Mouse (Mus musculus) forebrain, postnatal 0 days (tissue): ENCODE measurements around the gene Tmem8. TPM values are rescaled to one million over a fixed set of nuclear protein-coding genes. Genes with fewer than 3 reads are reported as not detected.

Experiments
- ATAC-seq: fragments of 200-750 bp; cut with Nextera tagmentation; 2 replicates; pipeline ENCODE4 v1.8.0; 2017; ENCODE audit warnings: mild to moderate bottlenecking, moderate library complexity
- DNase-seq: peaks from one replicate; pipeline ENCODE4 v3.0.0-alpha.2; 2015
- H3K27ac ChIP-seq: fragments of 300-500 bp; sonication (generic); 2 replicates; pipeline ENCODE4 v1.5.1; 2014; ENCODE audit warnings: low read depth, mild to moderate bottlenecking, antibody characterized with exemption, low read length, moderate library complexity, mixed read lengths
- H3K27me3 ChIP-seq: fragments of 300-500 bp; sonication (generic); 2 replicates; pipeline ENCODE4 v1.6.1; 2014; ENCODE audit warnings: mild to moderate bottlenecking, low read length, mixed read lengths; ENCODE audit not compliant: insufficient read depth
- H3K36me3 ChIP-seq: fragments of 300-500 bp; sonication (generic); 2 replicates; pipeline ENCODE4 v1.6.1; 2014; ENCODE audit warnings: mild to moderate bottlenecking, moderate library complexity; ENCODE audit not compliant: insufficient read depth
- H3K4me1 ChIP-seq: fragments of 300-500 bp; sonication (generic); 2 replicates; pipeline ENCODE4 v1.6.1; 2014; ENCODE audit warnings: antibody characterized with exemption; ENCODE audit not compliant: insufficient read depth
- H3K4me2 ChIP-seq: fragments of 300-500 bp; sonication (generic); 2 replicates; pipeline ENCODE4 v1.6.1; 2014; ENCODE audit warnings: low read depth, mild to moderate bottlenecking, moderate library complexity
- H3K4me3 ChIP-seq: fragments of 300-500 bp; sonication (generic); 2 replicates; pipeline ENCODE4 v1.5.1; 2014; ENCODE audit warnings: low read depth, low read length, mixed read lengths
- H3K9ac ChIP-seq: fragments of 300-500 bp; sonication (generic); 2 replicates; pipeline ENCODE4 v1.6.1; 2014; ENCODE audit warnings: mild to moderate bottlenecking
- H3K9me3 ChIP-seq: fragments of 300-500 bp; sonication (generic); 2 replicates; pipeline ENCODE4 v1.6.1; 2016; ENCODE audit warnings: low read length
- CTCF ChIP-seq: sonication (generic); IDR thresholded peaks from 2 replicates; pipeline ENCODE4 v1.5.1; 2016; ENCODE audit warnings: antibody characterized with exemption, control low read depth, low read depth
- WGBS: fragments of 180-500 bp; shearing (Covaris S2); extraction: QIAGEN DNeasy Blood & Tissue Kit; methylation state at CpG from one replicate; pipeline ENCODE4 v1.1.7; 2014; 5-methylcytosine and 5-hydroxymethylcytosine counted together
- polyA plus RNA-seq: library from polyadenylated mRNA; unstranded; fragments of >200 nt; fragmentation: Nextera tagmentation; extraction: Ambion mirVana; gene quantifications from 2 replicates; pipeline ENCODE4 v1.2.1, GENCODE M21; 2015
- total RNA-seq: library from RNA; depleted of rRNA; stranded (reverse); fragments of >200 nt; gene quantifications from 2 replicates; pipeline ENCODE4 v1.2.3, GENCODE M21; 2014

Tmem8 gene
- total and polyA plus RNA-seq, 2 experiments from 2014 or later: 2.5 to 4.3 TPM

DNA sequence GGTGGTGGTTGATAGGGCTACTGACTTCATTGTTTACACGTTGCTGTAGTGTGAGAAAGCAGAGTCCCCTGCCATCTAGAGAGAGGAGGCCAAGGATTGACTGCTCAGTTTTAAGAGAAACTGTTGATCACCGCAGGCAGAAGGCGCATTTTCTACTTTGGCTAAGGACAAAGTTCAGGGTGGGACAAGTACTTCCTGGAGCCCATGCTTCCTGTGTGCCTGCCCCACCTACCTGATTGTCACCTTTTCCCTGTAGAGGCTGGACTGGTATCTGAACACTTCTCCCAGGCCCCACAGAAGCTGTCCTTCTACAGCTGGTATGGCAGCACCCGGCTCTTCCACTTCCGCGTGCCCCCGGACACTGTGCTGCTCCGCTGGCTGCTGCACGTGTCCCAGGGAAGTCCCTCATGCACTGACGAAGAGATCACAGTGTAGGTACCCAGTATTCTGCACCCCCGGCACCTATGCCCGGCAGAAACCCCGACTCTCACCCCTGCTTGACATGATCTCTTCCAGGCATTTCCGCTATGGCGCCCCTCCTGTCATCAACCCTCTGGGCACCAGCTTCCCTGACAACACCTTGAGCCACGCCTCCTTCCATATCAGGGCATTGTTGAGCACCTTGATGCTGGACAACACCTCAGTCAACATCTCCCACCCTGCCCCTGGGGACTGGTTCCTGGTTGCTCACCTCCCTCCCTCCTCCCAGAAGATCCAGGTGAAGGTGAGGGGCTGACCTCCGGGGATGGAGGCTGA lies 3.6 kb downstream of the Tmem8 start:
- H3K9ac ChIP-seq: no peak overlapping the region

DNA sequence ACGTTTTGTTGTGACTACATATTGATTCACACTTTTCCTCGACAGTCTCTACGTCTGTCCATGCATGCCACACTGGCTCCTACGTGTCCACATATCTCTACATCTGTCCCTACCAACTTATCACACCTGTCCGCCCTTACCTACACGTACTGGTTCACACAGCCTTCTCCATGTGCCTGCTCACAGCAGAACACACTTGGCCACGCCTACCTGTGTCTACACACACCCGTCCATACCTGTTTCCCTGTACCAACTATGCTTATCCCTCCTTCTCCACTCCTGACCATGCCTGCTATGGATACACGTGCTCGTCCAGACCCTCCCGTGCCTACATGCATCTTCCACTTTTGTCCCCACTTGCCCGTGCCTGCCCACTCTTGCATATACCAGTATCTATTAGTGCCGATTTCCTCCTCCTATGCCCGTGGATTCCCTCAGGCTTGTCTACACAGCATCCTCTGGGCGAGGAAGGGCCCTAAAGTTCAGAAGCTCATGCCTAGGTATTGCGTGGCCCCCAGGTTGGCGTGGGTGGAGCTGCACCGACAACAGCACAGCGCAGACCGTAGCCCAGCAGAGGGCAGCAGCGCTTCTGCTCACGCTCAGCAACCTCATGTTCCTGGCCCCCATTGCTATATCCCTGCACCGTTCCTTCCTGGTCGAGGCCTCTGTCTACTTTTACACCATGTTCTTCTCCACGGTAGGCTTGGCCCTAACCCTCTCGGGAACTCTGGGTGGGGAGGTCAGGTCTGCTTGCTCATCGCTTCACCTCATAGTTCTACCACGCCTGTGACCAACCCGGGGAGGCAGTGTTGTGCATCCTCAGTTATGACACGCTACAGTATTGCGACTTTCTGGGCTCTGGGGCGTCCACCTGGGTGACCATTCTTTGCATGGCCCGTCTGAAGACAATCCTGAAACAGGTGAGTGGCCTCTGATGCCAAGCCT lies 6.9 kb downstream of the Tmem8 start:
- H3K4me2 ChIP-seq: no peak overlapping the region
- DNase-seq (peak; percentile 57), ATAC-seq (0 out of 2 replicates have a peak, but pooled peaks have one; percentile 30)

More for the DNA sequence above, 3.6 kb downstream of the Tmem8 start:
- Histone ChIP-seq H3K9me3 (no peaks in the 10 kb centered on the region), H3K4me2 (no peak overlapping the region), H3K4me3 (no peak overlapping the region), H3K27me3 (peaks cover 14% of the 10 kb centered on the region), H3K27ac (no peak overlapping the region), H3K4me1 (peaks cover 6% of the 10 kb centered on the region; the same call in 1 of the 2 replicates), H3K36me3 (no peaks in the 10 kb centered on the region)
- DNase-seq (no peak), ATAC-seq (no peak)
- TF ChIP-seq CTCF: no peak
- WGBS: 87% methylated on average over 17 of the region's 17 CpGs

DNA sequence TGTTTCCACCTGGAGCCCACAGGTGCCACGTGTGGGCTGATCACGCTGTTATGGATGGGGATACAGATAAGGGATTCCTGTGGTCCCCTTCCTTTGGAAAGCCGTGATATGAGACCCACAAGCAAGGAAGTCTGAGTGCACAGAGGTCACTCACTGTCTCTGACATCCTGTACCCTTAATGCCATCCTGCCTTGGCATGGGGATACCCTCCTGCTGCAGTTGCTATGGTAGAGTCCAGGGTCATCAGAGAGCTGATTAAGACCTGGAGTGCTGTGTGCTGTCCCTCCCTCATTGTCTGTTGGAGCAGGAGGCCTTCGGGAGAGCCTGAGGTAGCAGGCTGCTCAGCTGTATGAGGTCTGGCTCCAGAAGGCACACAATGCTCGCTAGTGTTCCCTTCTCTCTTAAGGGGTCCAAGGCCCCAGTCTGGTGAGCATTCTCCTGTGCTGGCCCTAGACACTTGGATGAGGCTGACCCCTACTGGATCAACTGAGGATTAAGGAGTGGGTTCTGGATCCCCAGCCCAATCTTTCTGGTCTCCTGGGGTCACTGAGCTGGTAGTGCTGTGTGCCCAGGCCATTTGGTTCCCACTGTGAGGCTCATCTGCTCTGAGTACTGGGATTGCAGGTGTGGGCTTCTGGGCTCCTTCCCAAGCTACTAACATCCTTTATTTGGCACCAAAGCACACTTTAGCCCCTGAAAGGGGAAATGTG lies 9.5 kb downstream of the Tmem8 start:
- no peak overlapping the region for H3K4me2 ChIP-seq
- H3K4me3 ChIP-seq: no peak overlapping the region
- DNase-seq (no peak), ATAC-seq (no peak)
- H3K27me3 ChIP-seq: 0 out of 2 replicates have a peak, but pooled peaks cover 1% of the 10 kb centered on the region
- no peak overlapping the region for H3K27ac ChIP-seq
- H3K9ac ChIP-seq: no peak overlapping the region
- no peak for TF ChIP-seq CTCF
- peaks cover 18% of the 10 kb centered on the region for H3K36me3 ChIP-seq
- WGBS: 59% methylated on average over 5 of the region's 5 CpGs
- H3K4me1 ChIP-seq: peaks cover 5% of the 10 kb centered on the region; the same call in 1 of the 2 replicates
- no peaks in the 10 kb centered on the region for H3K9me3 ChIP-seq

More for the DNA sequence above, 6.9 kb downstream of the Tmem8 start:
- peaks cover 9% of the 10 kb centered on the region; the same call in 1 of the 2 replicates for H3K27me3 ChIP-seq
- H3K27ac ChIP-seq: no peak overlapping the region
- TF ChIP-seq CTCF: peak; percentile 72
- 48% methylated on average over 33 of the region's 33 CpGs for WGBS
- H3K4me1 ChIP-seq: peaks cover 5% of the 10 kb centered on the region; the same call in 1 of the 2 replicates
- no peak overlapping the region for H3K9ac ChIP-seq
- H3K36me3 ChIP-seq: no peaks in the 10 kb centered on the region
- no peak overlapping the region for H3K4me3 ChIP-seq
- H3K9me3 ChIP-seq: no peaks in the 10 kb centered on the region

DNA sequence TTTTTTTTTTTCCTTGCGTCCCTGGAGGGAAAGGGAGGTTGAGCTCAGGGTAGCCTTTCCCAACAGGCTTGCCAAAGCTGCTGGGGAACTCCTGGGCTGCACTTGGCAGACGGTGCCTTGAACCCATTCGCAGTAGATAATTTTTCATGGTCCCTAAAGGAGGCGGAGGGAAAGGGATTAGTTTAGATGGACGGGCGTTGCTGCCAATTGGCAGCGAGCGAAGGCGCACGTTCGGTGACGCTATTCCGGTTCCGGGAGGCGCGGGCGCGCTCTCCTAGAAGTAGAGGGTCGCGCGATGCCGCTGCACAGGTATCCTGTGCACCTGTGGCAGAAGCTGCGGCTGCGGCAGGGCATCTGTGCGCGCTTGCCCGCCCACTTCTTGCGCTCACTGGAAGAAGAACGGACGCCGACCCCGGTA lies 10.2 kb downstream of the Tmem8 start, which contains the start of gene Mrpl28:
TSS of gene Mrpl28 (plus strand) at position 234 of the 418 bp plus-strand sequence.
- H3K27me3 ChIP-seq: no peaks in the 10 kb centered on the region
- 0 out of 2 replicates have a peak within 1 kb of the TSS, but pooled peaks have one; percentile 23 for H3K27ac ChIP-seq
- peak within 1 kb of the TSS; percentile 83 for H3K4me2 ChIP-seq
- peak within 1 kb of the TSS; percentile 72 for H3K9ac ChIP-seq
- WGBS: 0% methylated on average over 32 of the region's 32 CpGs
- no peak for TF ChIP-seq CTCF
- DNase-seq (peak; percentile 99), ATAC-seq (peak; percentile 96)
- peaks cover 24% of the 10 kb centered on the region for H3K36me3 ChIP-seq
- H3K4me1 ChIP-seq: peaks cover 5% of the 10 kb centered on the region; the same call in 1 of the 2 replicates
- no peaks in the 10 kb centered on the region for H3K9me3 ChIP-seq
- H3K4me3 ChIP-seq: peak within 1 kb of the TSS; percentile 98

DNA sequence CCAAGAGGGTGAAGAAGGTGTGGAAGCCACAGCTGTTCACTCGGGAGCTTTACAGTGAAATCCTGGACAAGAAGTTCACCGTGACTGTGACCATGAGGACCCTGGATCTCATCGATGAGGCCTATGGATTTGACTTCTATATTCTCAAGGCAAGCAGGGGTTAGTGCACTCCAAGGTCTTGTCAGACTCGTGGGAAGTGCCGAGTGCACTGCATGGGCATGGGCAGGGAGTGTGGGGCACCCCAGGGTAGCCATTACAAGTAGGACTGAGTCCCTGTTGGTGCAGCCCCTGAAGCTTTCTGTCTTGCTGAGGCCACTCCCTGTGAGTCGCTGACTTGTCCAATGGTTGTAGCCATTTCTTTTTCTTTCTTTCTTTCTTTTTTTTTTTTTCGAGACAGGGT lies 11.5 kb downstream of the Tmem8 start:
- H3K9me3 ChIP-seq: no peaks in the 10 kb centered on the region
- ATAC-seq: no peak
- H3K4me2 ChIP-seq: peak overlapping the region; percentile 83
- H3K4me3 ChIP-seq: peak overlapping the region; percentile 98; the same call in 1 of the 2 replicates
- WGBS: 92% methylated on average over 7 of the region's 7 CpGs
- H3K27ac ChIP-seq: no peak overlapping the region
- peaks cover 36% of the 10 kb centered on the region for H3K36me3 ChIP-seq
- H3K27me3 ChIP-seq: no peaks in the 10 kb centered on the region
- no peak for TF ChIP-seq CTCF
- H3K9ac ChIP-seq: peak overlapping the region; percentile 72; the same call in 1 of the 2 replicates
- H3K4me1 ChIP-seq: peaks cover 5% of the 10 kb centered on the region; the same call in 1 of the 2 replicates
- DNase-seq: no peak

DNA sequence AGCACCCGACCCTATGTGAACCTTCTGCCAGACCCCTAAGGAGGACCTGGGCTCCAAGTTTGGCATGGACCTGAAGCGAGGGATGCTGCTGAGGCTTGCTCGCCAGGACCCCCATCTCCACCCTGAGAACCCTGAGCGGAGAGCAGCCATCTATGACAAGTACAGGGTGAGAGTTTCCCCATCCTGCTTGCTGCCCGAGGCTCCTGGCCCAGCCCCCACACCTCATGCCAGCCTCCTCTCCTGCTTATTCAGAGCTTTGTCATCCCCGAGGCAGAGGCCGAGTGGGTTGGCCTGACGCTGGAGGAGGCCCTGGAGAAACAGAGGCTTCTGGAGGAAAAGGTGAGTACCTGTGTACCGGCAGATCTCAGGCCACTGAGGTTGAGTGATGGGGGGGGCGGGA lies 12.1 kb downstream of the Tmem8 start:
- DNase-seq (no peak), ATAC-seq (no peak)
- Histone ChIP-seq H3K4me3 (no peak overlapping the region), H3K9ac (no peak overlapping the region), H3K4me2 (no peak overlapping the region), H3K27ac (no peak overlapping the region), H3K4me1 (peaks cover 5% of the 10 kb centered on the region; the same call in 1 of the 2 replicates), H3K27me3 (no peaks in the 10 kb centered on the region), H3K36me3 (peaks cover 43% of the 10 kb centered on the region), H3K9me3 (no peaks in the 10 kb centered on the region)
- TF ChIP-seq CTCF: no peak
- 92% methylated on average over 10 of the region's 10 CpGs for WGBS
